Mouse (Mus musculus): Measurements from ENCODE around the gene Map3k14. TPM values are rescaled to one million over a fixed set of nuclear protein-coding genes. Genes with fewer than 3 reads are reported as not detected.

Gene Map3k14
- polyA plus RNA-seq, 1 experiment from 2014 or later, result 3.8 TPM

GRCm38 (mm10) chr11:103285276-103285675, 18.0 kb upstream of the Map3k14 start:
- Histone ChIP-seq H3K4me3 (ENCODE audit: low read depth, low read length) (no peak overlapping the region), H3K27me3 (ENCODE audit: control insufficient read depth, insufficient read depth, low read length) (no peaks in the 10 kb centered on the region), H3K4me2 (ENCODE audit: low read depth, low read length, severe bottlenecking) (no peak overlapping the region), H3K4me1 (replicated peaks; ENCODE audit: control insufficient read depth, insufficient read depth, low read length) (no peaks in the 10 kb centered on the region), H3K9ac (ENCODE audit: low read length) (no peak overlapping the region), H3K36me3 (ENCODE audit: control insufficient read depth, insufficient read depth, low read length) (no peaks in the 10 kb centered on the region), H3K9me3 (ENCODE audit: control insufficient read depth, low read length) (no peaks in the 10 kb centered on the region), H3K27ac (ENCODE audit: low read depth, low read length) (no peak overlapping the region)
- ATAC-seq (replicated peaks; ENCODE audit: low FRiP score), result no peak
- no peak for DNase-seq (ENCODE audit: low spot score)
- 89% methylated on average over 10 of the region's 10 CpGs for WGBS

- no peaks in the 10 kb centered on the region for H3K36me3 ChIP-seq (ENCODE audit: control insufficient read depth, insufficient read depth, low read length)
- H3K4me3 ChIP-seq (ENCODE audit: low read depth, low read length), result no peak overlapping the region
- DNase-seq (ENCODE audit: low spot score) (no peak), ATAC-seq (replicated peaks; ENCODE audit: low FRiP score) (no peak)
- no peak overlapping the region for H3K27ac ChIP-seq (ENCODE audit: low read depth, low read length)
- 82% methylated on average over 7 of the region's 7 CpGs for WGBS
- no peaks in the 10 kb centered on the region for H3K27me3 ChIP-seq (ENCODE audit: control insufficient read depth, insufficient read depth, low read length)
- no peak overlapping the region for H3K9ac ChIP-seq (ENCODE audit: low read length)
- no peaks in the 10 kb centered on the region for H3K9me3 ChIP-seq (ENCODE audit: control insufficient read depth, low read length)
- no peak overlapping the region for H3K4me2 ChIP-seq (ENCODE audit: low read depth, low read length, severe bottlenecking)
- H3K4me1 ChIP-seq (replicated peaks; ENCODE audit: control insufficient read depth, insufficient read depth, low read length), result no peaks in the 10 kb centered on the region
Measured at GRCm38 (mm10) chr11:103281784-103282183, 14.5 kb upstream of the Map3k14 start.

- Histone ChIP-seq H3K4me2 (ENCODE audit: low read depth, low read length, severe bottlenecking) (no peak overlapping the region), H3K36me3 (ENCODE audit: control insufficient read depth, insufficient read depth, low read length) (no peaks in the 10 kb centered on the region), H3K27me3 (ENCODE audit: control insufficient read depth, insufficient read depth, low read length) (no peaks in the 10 kb centered on the region), H3K9me3 (ENCODE audit: control insufficient read depth, low read length) (no peaks in the 10 kb centered on the region), H3K27ac (ENCODE audit: low read depth, low read length) (no peak overlapping the region), H3K9ac (ENCODE audit: low read length) (no peak overlapping the region), H3K4me3 (ENCODE audit: low read depth, low read length) (no peak overlapping the region), H3K4me1 (replicated peaks; ENCODE audit: control insufficient read depth, insufficient read depth, low read length) (no peaks in the 10 kb centered on the region)
- ATAC-seq (replicated peaks; ENCODE audit: low FRiP score), result no peak
- WGBS, result 94% methylated on average over 8 of the region's 8 CpGs
- DNase-seq (ENCODE audit: low spot score), result no peak
Measured at GRCm38 (mm10) chr11:103276450-103276849, 9.2 kb upstream of the Map3k14 start.

GRCm38 (mm10) chr11:103272888-103273287, 5.6 kb upstream of the Map3k14 start:
- Histone ChIP-seq H3K27ac (ENCODE audit: low read depth, low read length) (no peak overlapping the region), H3K9me3 (ENCODE audit: control insufficient read depth, low read length) (no peaks in the 10 kb centered on the region), H3K27me3 (ENCODE audit: control insufficient read depth, insufficient read depth, low read length) (no peaks in the 10 kb centered on the region), H3K36me3 (ENCODE audit: control insufficient read depth, insufficient read depth, low read length) (no peaks in the 10 kb centered on the region), H3K4me2 (ENCODE audit: low read depth, low read length, severe bottlenecking) (no peak overlapping the region), H3K4me1 (replicated peaks; ENCODE audit: control insufficient read depth, insufficient read depth, low read length) (peaks cover 2% of the 10 kb centered on the region; the same call in 1 of the 2 replicates), H3K4me3 (ENCODE audit: low read depth, low read length) (no peak overlapping the region), H3K9ac (ENCODE audit: low read length) (no peak overlapping the region)
- no peak for ATAC-seq (replicated peaks; ENCODE audit: low FRiP score)
- no peak for DNase-seq (ENCODE audit: low spot score)
- 89% methylated on average over 3 of the region's 3 CpGs for WGBS

GRCm38 (mm10) chr11:103271979-103272378, 4.7 kb upstream of the Map3k14 start:
- DNase-seq (ENCODE audit: low spot score) (no peak), ATAC-seq (replicated peaks; ENCODE audit: low FRiP score) (no peak)
- Histone ChIP-seq H3K4me1 (replicated peaks; ENCODE audit: control insufficient read depth, insufficient read depth, low read length) (peaks cover 2% of the 10 kb centered on the region; the same call in 1 of the 2 replicates), H3K27ac (ENCODE audit: low read depth, low read length) (no peak overlapping the region), H3K27me3 (ENCODE audit: control insufficient read depth, insufficient read depth, low read length) (no peaks in the 10 kb centered on the region), H3K9ac (ENCODE audit: low read length) (no peak overlapping the region), H3K36me3 (ENCODE audit: control insufficient read depth, insufficient read depth, low read length) (no peaks in the 10 kb centered on the region), H3K9me3 (ENCODE audit: control insufficient read depth, low read length) (no peaks in the 10 kb centered on the region), H3K4me2 (ENCODE audit: low read depth, low read length, severe bottlenecking) (no peak overlapping the region), H3K4me3 (ENCODE audit: low read depth, low read length) (no peak overlapping the region)
- 74% methylated on average over 6 of the region's 6 CpGs for WGBS

- no peak overlapping the region for H3K9ac ChIP-seq (ENCODE audit: low read length)
- peaks cover 6% of the 10 kb centered on the region for H3K4me1 ChIP-seq (replicated peaks; ENCODE audit: control insufficient read depth, insufficient read depth, low read length)
- WGBS, result 78% methylated on average over 5 of the region's 5 CpGs
- H3K9me3 ChIP-seq (ENCODE audit: control insufficient read depth, low read length), result no peaks in the 10 kb centered on the region
- H3K4me3 ChIP-seq (ENCODE audit: low read depth, low read length), result no peak overlapping the region
- ATAC-seq (replicated peaks; ENCODE audit: low FRiP score) (no peak), DNase-seq (ENCODE audit: low spot score) (no peak)
- no peak overlapping the region for H3K4me2 ChIP-seq (ENCODE audit: low read depth, low read length, severe bottlenecking)
- no peaks in the 10 kb centered on the region for H3K27me3 ChIP-seq (ENCODE audit: control insufficient read depth, insufficient read depth, low read length)
- no peak overlapping the region for H3K27ac ChIP-seq (ENCODE audit: low read depth, low read length)
- H3K36me3 ChIP-seq (ENCODE audit: control insufficient read depth, insufficient read depth, low read length), result no peaks in the 10 kb centered on the region
Measured at GRCm38 (mm10) chr11:103269426-103269825, 2.2 kb upstream of the Map3k14 start.

- Histone ChIP-seq H3K27ac (ENCODE audit: low read depth, low read length) (no peak overlapping the region), H3K9ac (ENCODE audit: low read length) (no peak overlapping the region), H3K4me1 (replicated peaks; ENCODE audit: control insufficient read depth, insufficient read depth, low read length) (peaks cover 11% of the 10 kb centered on the region), H3K9me3 (ENCODE audit: control insufficient read depth, low read length) (no peaks in the 10 kb centered on the region), H3K36me3 (ENCODE audit: control insufficient read depth, insufficient read depth, low read length) (no peaks in the 10 kb centered on the region), H3K4me2 (ENCODE audit: low read depth, low read length, severe bottlenecking) (no peak overlapping the region), H3K4me3 (ENCODE audit: low read depth, low read length) (no peak overlapping the region), H3K27me3 (ENCODE audit: control insufficient read depth, insufficient read depth, low read length) (no peaks in the 10 kb centered on the region)
- ATAC-seq (replicated peaks; ENCODE audit: low FRiP score) (no peak), DNase-seq (ENCODE audit: low spot score) (no peak)
- WGBS, result 100% methylated on average over 3 of the region's 3 CpGs
Measured at GRCm38 (mm10) chr11:103268905-103269304, 1.6 kb upstream of the Map3k14 start.

GRCm38 (mm10) chr11:103268350-103268749, 1.1 kb upstream of the Map3k14 start:
- ATAC-seq (replicated peaks; ENCODE audit: low FRiP score) (no peak), DNase-seq (ENCODE audit: low spot score) (no peak)
- Histone ChIP-seq H3K9ac (ENCODE audit: low read length) (no peak overlapping the region; the same call in 1 of the 2 replicates), H3K4me3 (ENCODE audit: low read depth, low read length) (peak overlapping the region; percentile 50; the same call in 1 of the 2 replicates), H3K9me3 (ENCODE audit: control insufficient read depth, low read length) (no peaks in the 10 kb centered on the region), H3K4me2 (ENCODE audit: low read depth, low read length, severe bottlenecking) (peak overlapping the region; percentile 63; the same call in 1 of the 2 replicates), H3K36me3 (ENCODE audit: control insufficient read depth, insufficient read depth, low read length) (no peaks in the 10 kb centered on the region), H3K27me3 (ENCODE audit: control insufficient read depth, insufficient read depth, low read length) (no peaks in the 10 kb centered on the region), H3K4me1 (replicated peaks; ENCODE audit: control insufficient read depth, insufficient read depth, low read length) (peaks cover 13% of the 10 kb centered on the region), H3K27ac (ENCODE audit: low read depth, low read length) (peak overlapping the region; percentile 93; the same call in 1 of the 2 replicates)
- 82% methylated on average over 4 of the region's 4 CpGs for WGBS

- Histone ChIP-seq H3K4me2 (ENCODE audit: low read depth, low read length, severe bottlenecking) (peak overlapping the region; percentile 71), H3K27me3 (ENCODE audit: control insufficient read depth, insufficient read depth, low read length) (no peaks in the 10 kb centered on the region), H3K27ac (ENCODE audit: low read depth, low read length) (peak overlapping the region; percentile 64; the same call in 1 of the 2 replicates), H3K36me3 (ENCODE audit: control insufficient read depth, insufficient read depth, low read length) (no peaks in the 10 kb centered on the region), H3K4me1 (replicated peaks; ENCODE audit: control insufficient read depth, insufficient read depth, low read length) (peaks cover 14% of the 10 kb centered on the region), H3K9ac (ENCODE audit: low read length) (peak overlapping the region; percentile 63), H3K9me3 (ENCODE audit: control insufficient read depth, low read length) (no peaks in the 10 kb centered on the region), H3K4me3 (ENCODE audit: low read depth, low read length) (peak overlapping the region; percentile 50)
- DNase-seq (ENCODE audit: low spot score) (no peak), ATAC-seq (replicated peaks; ENCODE audit: low FRiP score) (no peak)
- 2% methylated on average over 42 of the region's 42 CpGs for WGBS
Measured at GRCm38 (mm10) chr11:103266729-103267345, 435 bp downstream of the Map3k14 start.

All from forebrain, embryonic 11.5 days (tissue).